Comparison of ENCODE assay signal across 10 mouse cellular contexts in the genomic region with DNA sequence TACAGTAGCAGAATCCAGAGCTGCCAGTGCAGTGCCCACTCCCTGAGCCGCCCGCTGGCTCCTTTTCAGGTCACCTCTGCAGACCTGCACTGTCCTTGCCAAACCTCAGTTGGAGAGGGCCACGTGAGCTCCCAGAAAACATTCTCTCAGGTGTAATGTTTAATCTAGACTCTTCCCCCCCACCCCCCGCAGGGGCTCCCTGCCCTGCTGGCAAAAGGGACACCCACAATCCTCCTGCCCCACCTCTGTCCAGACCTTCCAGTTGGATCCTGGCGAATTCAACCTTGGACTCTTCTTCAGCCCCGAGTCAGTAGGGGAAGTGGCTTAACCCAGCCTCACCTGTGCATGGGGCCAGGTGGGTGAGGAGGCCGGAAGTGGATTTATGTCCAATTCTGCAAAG. TPM values are rescaled to one million over a fixed set of nuclear protein-coding genes. Genes with fewer than 3 reads are reported as not detected.
A peak's percentile ranks its signal among the peaks of the same experiment; 100 is the strongest.
DNase-seq lines count a peak whose midpoint lies in the region; ATAC-seq lines count a peak whose summit lies in the region.
"Had no signal": no experiment of that assay in that cellular context is flagged by ENCODE, and none has a peak within 500 bp of the region (broad histone marks: within the 10 kb centered on the region; RNA-seq: fewer than 3 reads in every experiment).

No protein-coding gene starts in this region.

- no peak overlapping the region for H3K27ac ChIP-seq in forebrain, embryonic 13.5 days
- no peak overlapping the region for H3K27ac ChIP-seq in forebrain, embryonic 11.5 days (ENCODE audit: low read depth, low read length)
- peak overlapping the region; percentile 74 for H3K27ac ChIP-seq in intestine, embryonic 16.5 days (ENCODE audit: low read length)
- no peak overlapping the region for H3K27ac ChIP-seq in limb, embryonic 15.5 days
- no peak overlapping the region for H3K27ac ChIP-seq in midbrain, embryonic 14.5 days (replicated peaks; ENCODE audit: low read depth, low read length)

- 85% methylated on average over 7 of the region's 7 CpGs for WGBS in forebrain, embryonic 13.5 days
- 81% methylated on average over 7 of the region's 7 CpGs for WGBS in forebrain, embryonic 11.5 days
- 55% methylated on average over 7 of the region's 7 CpGs for WGBS in intestine, embryonic 16.5 days
- WGBS in limb, embryonic 15.5 days = 76% methylated on average over 7 of the region's 7 CpGs
- 89% methylated on average over 7 of the region's 7 CpGs for WGBS in midbrain, embryonic 14.5 days

- H3K36me3 ChIP-seq in forebrain, embryonic 13.5 days (ENCODE audit: poor library complexity, severe bottlenecking) = no peaks in the 10 kb centered on the region
- H3K36me3 ChIP-seq in forebrain, embryonic 11.5 days (ENCODE audit: control insufficient read depth, insufficient read depth, low read length) = no peaks in the 10 kb centered on the region
- H3K36me3 ChIP-seq in intestine, embryonic 16.5 days (ENCODE audit: control insufficient read depth, insufficient read depth, low read length) = no peaks in the 10 kb centered on the region
- H3K36me3 ChIP-seq in limb, embryonic 15.5 days = no peaks in the 10 kb centered on the region
- no peaks in the 10 kb centered on the region for H3K36me3 ChIP-seq in midbrain, embryonic 14.5 days (ENCODE audit: control insufficient read depth, insufficient read depth, low read length)
- H3K36me3 ChIP-seq: heart, embryonic 10.5 days had no signal

- H3K9me3 ChIP-seq in forebrain, embryonic 13.5 days (replicated peaks) = no peaks in the 10 kb centered on the region
- no peaks in the 10 kb centered on the region for H3K9me3 ChIP-seq in forebrain, embryonic 11.5 days (ENCODE audit: control insufficient read depth, low read length)
- no peaks in the 10 kb centered on the region for H3K9me3 ChIP-seq in intestine, embryonic 16.5 days (ENCODE audit: control insufficient read depth, low read length)
- no peaks in the 10 kb centered on the region for H3K9me3 ChIP-seq in limb, embryonic 15.5 days
- H3K9me3 ChIP-seq in midbrain, embryonic 14.5 days (ENCODE audit: control insufficient read depth, low read length) = no peaks in the 10 kb centered on the region; the same call in 1 of the 2 replicates
- H3K9me3 ChIP-seq: heart, embryonic 10.5 days had no signal

- no peak overlapping the region for H3K9ac ChIP-seq in forebrain, embryonic 13.5 days
- H3K9ac ChIP-seq in forebrain, embryonic 11.5 days (ENCODE audit: low read length) = no peak overlapping the region
- peak overlapping the region; percentile 15; the same call in 1 of the 2 replicates for H3K9ac ChIP-seq in intestine, embryonic 16.5 days (ENCODE audit: low read depth, low read length)
- no peak overlapping the region for H3K9ac ChIP-seq in limb, embryonic 15.5 days
- H3K9ac ChIP-seq in midbrain, embryonic 14.5 days (replicated peaks; ENCODE audit: low read length) = no peak overlapping the region

- H3K4me2 ChIP-seq in forebrain, embryonic 13.5 days = peak overlapping the region; percentile 95; the same call in 1 of the 2 replicates
- H3K4me2 ChIP-seq in forebrain, embryonic 11.5 days (ENCODE audit: low read depth, low read length, severe bottlenecking) = no peak overlapping the region
- peak overlapping the region; percentile 96 for H3K4me2 ChIP-seq in intestine, embryonic 16.5 days (ENCODE audit: low read depth, low read length)
- no peak overlapping the region for H3K4me2 ChIP-seq in limb, embryonic 15.5 days
- peak overlapping the region; percentile 85 for H3K4me2 ChIP-seq in midbrain, embryonic 14.5 days (ENCODE audit: low read length)

- no peak overlapping the region for H3K4me3 ChIP-seq in forebrain, embryonic 13.5 days
- H3K4me3 ChIP-seq in forebrain, embryonic 11.5 days (ENCODE audit: low read depth, low read length) = no peak overlapping the region
- peak overlapping the region; percentile 84 for H3K4me3 ChIP-seq in intestine, embryonic 16.5 days (ENCODE audit: low read length)
- peak overlapping the region; percentile 72; the same call in 1 of the 2 replicates for H3K4me3 ChIP-seq in limb, embryonic 15.5 days
- no peak overlapping the region for H3K4me3 ChIP-seq in midbrain, embryonic 14.5 days (replicated peaks; ENCODE audit: low read depth, low read length)

- peaks cover 20% of the 10 kb centered on the region for H3K4me1 ChIP-seq in forebrain, embryonic 13.5 days
- 0 out of 2 replicates have a peak, but pooled peaks cover 2% of the 10 kb centered on the region for H3K4me1 ChIP-seq in forebrain, embryonic 11.5 days (replicated peaks; ENCODE audit: control insufficient read depth, insufficient read depth, low read length)
- peaks cover 11% of the 10 kb centered on the region; the same call in 1 of the 2 replicates for H3K4me1 ChIP-seq in intestine, embryonic 16.5 days (ENCODE audit: control insufficient read depth, insufficient read depth, low read length)
- peaks cover 33% of the 10 kb centered on the region for H3K4me1 ChIP-seq in limb, embryonic 15.5 days
- H3K4me1 ChIP-seq in midbrain, embryonic 14.5 days (ENCODE audit: control insufficient read depth, insufficient read depth, low read length) = peaks cover 11% of the 10 kb centered on the region; the same call in 1 of the 2 replicates

- no peaks in the 10 kb centered on the region for H3K27me3 ChIP-seq in forebrain, embryonic 13.5 days
- H3K27me3 ChIP-seq in forebrain, embryonic 11.5 days (ENCODE audit: control insufficient read depth, insufficient read depth, low read length) = no peaks in the 10 kb centered on the region
- no peaks in the 10 kb centered on the region for H3K27me3 ChIP-seq in intestine, embryonic 16.5 days (replicated peaks; ENCODE audit: control insufficient read depth, insufficient read depth, low read length)
- no peaks in the 10 kb centered on the region for H3K27me3 ChIP-seq in limb, embryonic 15.5 days
- H3K27me3 ChIP-seq in midbrain, embryonic 14.5 days (ENCODE audit: control insufficient read depth, insufficient read depth, low read length) = no peaks in the 10 kb centered on the region

- ATAC-seq in forebrain, embryonic 13.5 days = no peak
- no peak for ATAC-seq in forebrain, embryonic 11.5 days (replicated peaks; ENCODE audit: low FRiP score)
- ATAC-seq in intestine, embryonic 16.5 days = peak; percentile 83
- no peak for ATAC-seq in limb, embryonic 15.5 days (ENCODE audit: insufficient number of reproducible peaks, low FRiP score, low TSS enrichment, low read depth)
- no peak for ATAC-seq in midbrain, embryonic 14.5 days (ENCODE audit: low FRiP score, low TSS enrichment)
- no peak for ATAC-seq in megakaryocyte, adult 5-6 weeks (ENCODE audit: poor library complexity, severe bottlenecking)

- no peak for DNase-seq in forebrain, embryonic 11.5 days (ENCODE audit: low spot score)
- no peak for DNase-seq in midbrain, embryonic 14.5 days
- no peak for DNase-seq in left cerebral cortex, postnatal 25 days (ENCODE audit: low spot score in 2 of 2)
- DNase-seq in adrenal gland, adult 18-20 months (ENCODE audit: low spot score in 2 of 2) = no peak
- DNase-seq: cerebellum, adult 9-10 months had no signal

- intact Hi-C loops in left cerebral cortex, postnatal 25 days (cut with DNase I) = loop anchor here (2.0 kb wide), 1 partner anchor 49 kb away; no protein-coding TSS in a partner anchor

RNA-seq across cellular contexts. Expression of gene Clmn, which starts 1.2 kb away (rescaled TPM):
- 0.75 and 0.83 TPM in 2 replicates for polyA plus RNA-seq in forebrain, embryonic 13.5 days (2015; fragmentation: Nextera tagmentation; extraction: Ambion mirVana)
- polyA plus RNA-seq in forebrain, embryonic 11.5 days (2014; fragmentation: Nextera tagmentation; extraction: Ambion mirVana) = 2.8 and 3.2 TPM in 2 replicates
- polyA plus RNA-seq in intestine, embryonic 16.5 days (2015; fragmentation: Nextera tagmentation; extraction: Ambion mirVana) = 2.9 and 3.0 TPM in 2 replicates
- polyA plus RNA-seq in limb, embryonic 15.5 days (2015; fragmentation: Nextera tagmentation; extraction: Ambion mirVana) = 2.2 and 2.6 TPM in 2 replicates
- polyA plus RNA-seq in midbrain, embryonic 14.5 days (2014; fragmentation: Nextera tagmentation; extraction: Ambion mirVana) = 0.81 and 0.99 TPM in 2 replicates
- 10 to 100 TPM; 41.3 to 43.0 TPM for total RNA-seq in left cerebral cortex, postnatal 25 days (2021)
- 10 to 100 TPM; 12.8 to 15.9 TPM for total RNA-seq in adrenal gland, adult 18-20 months (2021)
- 0.22 and 0.46 TPM in 2 replicates for total RNA-seq in megakaryocyte, adult 5-6 weeks (2015)
- 0.04 TPM in 1 of 2 replicates, not detected in the other for total RNA-seq in megakaryocyte, adult 5-6 weeks (2017)

Comparison
In these comparisons a context has a peak if more than half of its experiments do, and no peak if none do; other contexts are left out.
1. H3K4me2 ChIP-seq: peak in forebrain, embryonic 13.5 days (single experiment), intestine, embryonic 16.5 days (single experiment) and midbrain, embryonic 14.5 days (single experiment); none in forebrain, embryonic 11.5 days (single experiment) and limb, embryonic 15.5 days (single experiment).
2. H3K4me3 ChIP-seq: peak in intestine, embryonic 16.5 days (single experiment) and limb, embryonic 15.5 days (single experiment); none in forebrain, embryonic 13.5 days (single experiment), forebrain, embryonic 11.5 days (single experiment) and midbrain, embryonic 14.5 days (single experiment).